Mouse (Mus musculus) ZHBTc4 (cell line): Measurements from ENCODE around the gene Ell2.
"Not testable (repeated sequence)": the region's sequence is repeated elsewhere in the genome, so short reads cannot be mapped to it uniquely, and the experiment has no call there.

Experiments
- DNase-seq: peaks from one replicate; pipeline ENCODE4 v3.0.0-alpha.2; 2011; ENCODE audit warnings: low read depth, low spot score

The Ell2 gene

DNA sequence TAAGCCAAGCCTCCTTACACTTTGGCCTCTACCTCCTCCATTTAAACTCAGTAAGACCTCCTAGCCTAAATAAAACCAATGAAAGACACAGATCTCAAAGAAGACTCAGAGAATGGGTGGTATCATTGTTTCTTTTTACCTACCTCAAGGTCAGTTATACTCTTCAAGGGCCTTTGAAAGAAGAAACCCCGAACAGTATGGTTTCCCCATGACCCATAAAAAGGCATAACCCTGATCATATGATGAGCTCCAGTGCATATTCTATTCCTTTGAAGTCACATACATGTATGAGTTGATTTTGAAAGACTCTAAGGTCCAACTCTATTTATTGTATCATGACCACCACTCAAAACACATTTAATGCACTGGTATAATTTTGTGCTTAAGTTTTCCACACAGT, at the start of gene Ell2:
Gene Ell2, plus strand, starts transcription at position 301 of the 400 bp plus-strand sequence.
- DNase-seq, result no peak

DNA sequence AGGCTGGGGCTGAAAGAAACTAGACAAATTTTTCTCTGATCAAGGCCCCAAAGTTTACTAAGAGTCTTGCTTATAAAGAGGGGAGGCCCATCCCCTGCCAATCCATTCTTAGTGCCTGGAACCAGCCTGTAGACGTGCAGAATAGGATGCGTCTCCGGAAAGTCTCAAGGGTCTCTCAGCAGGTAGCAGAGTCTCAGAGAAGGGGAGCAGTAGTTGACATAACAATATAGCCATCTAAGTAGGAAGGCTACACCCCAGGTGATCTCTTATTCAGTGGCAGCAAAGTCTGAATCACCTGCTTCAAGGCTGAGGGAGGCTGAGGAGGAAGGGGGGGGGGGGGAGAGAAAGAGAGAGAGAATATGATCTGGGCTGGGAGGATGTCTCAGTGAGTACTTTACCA, 21.1 kb upstream of the Ell2 start:
- DNase-seq, result peak; percentile 89

DNA sequence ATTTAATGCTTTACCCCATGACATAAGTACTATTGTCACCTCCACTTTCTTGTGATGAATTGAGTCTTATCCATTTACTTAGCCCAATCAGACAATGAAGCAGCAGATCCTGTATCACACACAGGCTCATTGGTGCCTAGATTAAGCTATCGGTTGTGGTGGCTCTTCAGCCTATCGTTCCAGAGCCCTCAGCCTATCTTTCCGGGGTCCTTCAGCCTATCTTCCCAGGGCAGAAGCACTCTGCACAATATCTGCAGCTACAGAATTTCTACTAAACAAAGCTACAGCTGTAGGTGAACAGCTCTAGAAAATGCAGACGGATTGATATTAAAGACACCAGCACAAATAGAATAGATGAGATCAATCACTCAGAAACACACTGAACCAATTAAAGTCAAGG, 19.6 kb upstream of the Ell2 start:
- no peak for DNase-seq

DNA sequence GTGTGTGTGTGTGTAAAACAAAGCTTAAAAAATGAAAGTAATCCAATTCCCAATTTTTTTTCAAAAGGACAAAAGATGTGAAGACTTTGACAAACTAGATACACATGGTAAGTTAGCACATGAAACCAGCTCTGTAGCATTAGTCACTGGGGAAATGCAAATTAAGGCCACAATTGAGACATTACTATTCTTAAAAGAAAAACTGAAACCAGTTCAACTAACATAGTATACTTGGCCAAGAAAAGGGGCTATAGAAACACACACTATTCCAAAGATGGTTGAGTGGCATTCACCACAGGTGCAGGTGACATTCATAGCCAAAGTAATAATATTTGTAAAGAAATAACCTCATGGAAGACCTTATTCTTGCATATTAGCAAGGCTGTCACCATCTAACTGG, 14.9 kb upstream of the Ell2 start:
- no peak for DNase-seq

DNA sequence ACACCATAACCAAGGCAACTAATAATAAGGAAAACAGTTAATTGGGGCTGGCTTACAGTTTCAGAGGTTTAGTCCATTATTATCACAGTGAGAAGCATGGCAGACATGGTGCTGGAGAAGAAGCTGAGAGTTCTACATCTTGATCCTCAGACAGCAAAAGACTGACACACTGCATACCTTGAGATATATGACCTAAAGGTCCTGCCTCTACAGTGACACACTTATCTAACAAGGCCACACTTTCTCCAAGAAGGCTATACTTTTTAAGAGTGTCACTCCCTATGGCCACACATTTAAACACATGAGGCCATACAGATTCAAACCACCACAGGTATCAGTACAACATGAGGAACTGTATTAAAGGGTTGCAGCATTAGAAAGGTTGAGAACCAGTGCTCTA, 13.5 kb upstream of the Ell2 start:
- DNase-seq, result no peak

DNA sequence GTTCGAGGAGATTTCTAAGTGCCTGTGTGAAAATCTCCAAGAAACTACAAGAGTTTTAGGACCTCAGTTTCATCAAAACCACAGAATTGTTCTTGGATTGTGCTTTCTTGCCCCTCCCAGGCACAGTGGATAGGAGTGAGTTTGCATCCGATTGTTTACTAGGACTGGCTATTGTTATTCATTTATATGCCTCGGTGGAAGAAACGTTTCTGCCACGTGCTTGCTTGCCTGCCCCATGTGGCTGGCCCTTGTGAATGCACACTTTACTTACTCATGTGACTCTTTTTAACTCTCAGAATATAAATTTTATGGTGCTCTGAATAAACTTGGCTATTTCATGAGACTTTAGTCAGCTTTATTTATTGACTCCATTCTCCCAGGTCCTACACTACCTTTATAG, 3.7 kb upstream of the Ell2 start:
- DNase-seq, result peak; percentile 82

DNA sequence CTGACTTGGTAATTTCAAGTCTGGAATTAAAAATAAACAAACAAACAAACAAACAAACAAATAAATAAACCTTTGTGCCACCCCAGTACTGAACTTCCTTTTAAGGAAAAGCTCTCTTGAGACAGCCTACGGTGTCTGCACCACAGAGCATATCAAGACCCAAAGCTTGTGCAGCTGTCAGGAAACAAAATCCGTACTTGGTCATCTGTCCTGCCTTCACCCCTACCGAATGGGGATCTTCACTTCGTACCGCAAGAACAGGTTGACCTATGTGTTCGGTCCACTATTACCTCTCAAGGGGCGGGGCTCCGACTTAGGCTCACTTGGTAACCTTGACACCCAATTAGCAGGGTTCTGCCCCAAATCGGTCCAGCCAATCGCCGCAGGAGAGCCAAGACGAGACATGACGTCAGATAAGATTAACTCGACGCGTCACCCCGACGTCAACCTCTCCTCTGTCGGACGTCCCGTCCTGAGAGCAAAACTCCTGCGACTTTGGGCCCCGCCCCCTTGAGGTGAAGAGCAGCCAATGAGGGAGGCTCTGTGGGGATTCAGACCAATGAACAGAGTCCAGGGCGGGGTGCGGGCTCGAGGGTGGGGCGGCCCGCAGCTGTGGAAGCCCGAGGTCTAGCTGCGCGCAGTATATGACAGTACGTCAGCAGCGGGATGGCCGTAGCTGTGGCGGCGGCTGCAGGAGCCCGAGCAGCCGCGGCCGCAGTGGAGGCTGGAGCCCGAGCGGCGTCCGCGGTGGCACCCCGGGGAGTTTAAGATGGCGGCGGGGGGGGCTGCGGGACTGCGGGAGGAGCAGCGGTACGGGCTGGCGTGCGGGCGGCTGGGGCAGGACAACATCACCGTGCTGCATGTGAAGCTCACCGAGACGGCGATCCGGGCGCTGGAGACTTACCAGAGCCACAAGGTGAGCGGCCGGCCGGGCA, 592 bp downstream of the Ell2 start:
- peak; percentile 100 for DNase-seq

DNA sequence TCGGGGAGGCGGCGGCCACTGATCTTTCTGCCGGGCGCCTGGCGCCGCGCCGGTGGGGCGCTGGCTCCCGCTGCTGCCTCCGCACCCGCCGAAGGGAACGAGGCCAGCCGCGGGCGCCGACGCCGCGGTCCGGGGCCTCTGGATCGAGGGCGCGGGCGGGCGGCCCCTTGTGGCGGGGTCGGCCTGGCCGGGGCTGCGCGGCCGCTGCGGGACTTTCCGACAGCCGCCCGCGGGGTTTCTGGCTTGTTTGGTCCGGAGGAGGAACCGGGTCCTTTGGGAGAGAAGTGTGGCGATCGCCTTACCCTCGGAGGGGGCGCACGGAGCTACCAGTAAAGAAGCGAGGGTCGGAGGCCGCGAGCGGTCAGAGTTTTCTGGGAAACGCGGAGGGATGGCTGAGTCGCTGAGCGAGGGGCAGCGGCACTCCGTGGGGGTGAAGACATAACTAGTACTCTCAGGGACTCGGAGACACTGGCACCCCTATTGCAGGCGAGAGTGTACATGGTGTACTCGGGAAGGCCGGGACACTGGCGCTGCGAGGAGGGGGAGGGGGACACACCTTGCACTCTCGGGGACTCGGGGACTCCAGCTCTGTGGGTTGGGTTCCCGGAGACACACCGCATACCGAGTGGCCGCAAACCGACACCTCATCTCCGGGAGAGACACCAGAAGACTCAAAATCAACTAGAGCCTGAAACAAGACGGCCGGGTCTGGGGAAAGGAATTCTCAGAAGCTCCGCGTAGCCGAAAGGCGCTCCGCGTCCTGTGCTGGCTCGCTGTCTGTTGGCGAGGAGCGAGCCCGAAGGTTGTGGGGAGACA, 1.5 kb downstream of the Ell2 start:
- peak; percentile 66 for DNase-seq

DNA sequence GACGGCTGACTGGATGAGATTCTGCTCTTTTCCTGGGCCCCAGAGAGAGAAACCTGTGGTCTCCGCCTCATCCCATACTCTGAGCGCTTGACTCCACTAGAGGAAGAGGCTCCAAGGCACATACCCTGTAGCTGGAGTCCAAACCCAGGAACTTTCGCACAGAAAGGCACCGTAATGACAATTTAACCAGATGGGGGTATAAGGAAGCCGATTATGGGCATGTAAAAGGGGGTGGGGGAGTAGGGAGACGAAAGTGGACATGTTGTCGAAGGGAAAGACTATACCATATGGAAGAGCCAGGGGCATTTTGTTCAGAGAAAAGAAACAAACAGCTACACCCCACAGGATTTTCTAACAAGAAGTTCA, 2.1 kb downstream of the Ell2 start:
- DNase-seq, result no peak

DNA sequence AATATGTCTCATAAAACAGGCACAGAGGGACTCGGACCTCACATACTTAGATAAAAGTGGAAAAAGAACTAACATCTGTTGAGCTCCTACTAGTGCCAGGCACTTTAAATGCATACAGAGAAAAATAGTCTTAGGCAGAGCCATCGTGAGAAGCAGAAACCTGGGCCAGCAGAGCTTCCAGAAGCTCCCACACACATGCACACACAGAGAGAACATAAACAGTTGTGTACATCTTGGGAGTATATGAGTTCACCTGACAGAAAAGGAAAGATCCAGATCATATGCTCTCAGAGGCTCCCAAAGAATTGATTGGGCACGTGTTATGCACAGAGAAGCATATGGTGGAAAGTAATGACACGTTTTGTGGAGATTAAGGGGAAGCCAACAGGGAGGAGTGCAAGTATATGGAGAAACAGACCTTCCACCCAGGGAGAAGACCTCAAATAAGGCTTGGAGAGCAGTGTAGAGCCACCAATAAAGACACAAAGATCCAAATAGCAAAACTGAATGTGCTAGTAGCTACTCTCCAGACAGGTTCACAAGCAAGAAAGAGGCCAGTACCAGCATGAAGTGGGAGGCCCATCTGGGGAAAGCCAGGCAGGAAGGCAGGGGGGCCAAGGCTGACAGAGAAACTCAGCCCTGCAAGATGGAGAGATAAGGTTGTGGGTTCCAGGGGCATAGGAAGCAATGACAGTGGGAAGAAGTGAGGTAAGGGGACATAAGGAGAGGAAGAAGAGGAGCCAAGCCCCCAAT, 2.6 kb downstream of the Ell2 start:
- no peak for DNase-seq

DNA sequence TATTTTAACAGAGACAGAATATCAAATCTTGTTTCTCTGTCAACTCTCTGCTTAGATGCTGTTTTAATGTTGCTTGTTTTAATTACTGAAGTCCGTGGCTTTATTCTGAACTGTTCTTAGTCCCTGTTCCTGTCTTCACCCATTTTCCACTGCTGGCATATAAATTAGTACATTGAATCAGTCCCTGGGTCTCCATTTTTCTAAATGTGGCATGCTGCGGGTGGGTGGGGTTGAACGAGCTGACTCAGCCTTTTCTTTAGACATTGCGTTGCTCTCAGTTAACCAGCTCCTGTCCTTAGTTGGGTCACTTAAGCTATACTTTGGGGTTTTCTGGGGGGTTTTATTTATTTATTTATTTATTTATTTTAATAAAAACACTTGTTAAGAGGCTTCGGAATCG, 3.6 kb downstream of the Ell2 start:
- DNase-seq, result no peak

DNA sequence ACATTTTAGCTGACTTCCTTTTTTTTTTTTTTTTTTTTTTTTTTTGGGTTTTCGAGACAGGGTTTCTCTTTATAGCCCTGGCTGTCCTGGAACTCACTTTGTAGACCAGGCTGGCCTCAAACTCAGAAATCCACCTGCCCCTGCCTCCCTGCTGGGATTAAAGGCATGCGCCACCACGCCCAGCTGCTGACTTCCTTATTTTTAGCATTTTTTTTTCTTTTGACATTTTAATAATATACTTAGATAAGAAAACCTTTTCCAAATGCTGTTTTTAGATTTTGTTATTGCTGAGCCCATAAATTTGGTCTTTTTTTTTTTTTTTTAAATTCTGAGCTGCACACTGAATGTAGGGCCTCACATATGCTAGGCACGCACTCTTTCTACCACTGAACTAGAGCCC, 5.0 kb downstream of the Ell2 start:
- DNase-seq, result not testable (repeated sequence)

DNA sequence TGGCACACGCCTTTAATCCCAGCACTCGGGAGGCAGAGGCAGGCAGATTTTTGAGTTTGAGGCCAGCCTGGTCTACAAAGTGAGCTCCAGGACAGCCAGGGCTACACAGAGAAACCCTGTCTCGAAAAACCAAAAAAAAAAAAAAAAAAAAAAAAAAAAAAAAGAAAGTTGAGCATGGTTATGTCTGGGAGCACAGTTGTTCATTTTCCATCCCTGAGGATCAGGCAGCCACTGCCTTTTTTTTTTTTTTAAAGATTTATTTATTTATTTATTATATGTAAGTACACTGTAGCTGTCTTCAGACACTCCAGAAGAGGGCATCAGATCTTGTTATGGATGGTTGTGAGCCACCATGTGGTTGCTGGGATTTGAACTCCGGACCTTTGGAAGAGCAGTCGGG, 6.0 kb downstream of the Ell2 start:
- not testable (repeated sequence) for DNase-seq

DNA sequence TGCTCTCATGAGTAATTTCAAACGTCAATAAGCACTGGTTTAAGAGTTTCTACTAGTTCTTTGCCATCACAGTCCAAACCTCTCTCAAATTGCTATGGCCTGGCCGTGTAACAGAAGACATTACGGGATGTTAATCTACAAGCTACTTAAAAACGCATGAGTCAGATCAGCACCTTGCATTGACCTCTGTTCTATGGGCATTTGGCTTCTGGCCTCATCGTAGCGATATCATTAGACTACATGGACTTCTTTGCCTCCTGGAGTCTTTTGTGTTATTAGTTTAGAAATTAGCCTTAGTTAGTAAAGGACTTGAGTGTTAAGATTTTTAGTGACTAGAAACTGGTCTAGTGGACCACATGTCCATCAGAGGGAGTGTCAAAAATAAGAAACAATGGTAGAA, 7.8 kb downstream of the Ell2 start:
- DNase-seq, result no peak

DNA sequence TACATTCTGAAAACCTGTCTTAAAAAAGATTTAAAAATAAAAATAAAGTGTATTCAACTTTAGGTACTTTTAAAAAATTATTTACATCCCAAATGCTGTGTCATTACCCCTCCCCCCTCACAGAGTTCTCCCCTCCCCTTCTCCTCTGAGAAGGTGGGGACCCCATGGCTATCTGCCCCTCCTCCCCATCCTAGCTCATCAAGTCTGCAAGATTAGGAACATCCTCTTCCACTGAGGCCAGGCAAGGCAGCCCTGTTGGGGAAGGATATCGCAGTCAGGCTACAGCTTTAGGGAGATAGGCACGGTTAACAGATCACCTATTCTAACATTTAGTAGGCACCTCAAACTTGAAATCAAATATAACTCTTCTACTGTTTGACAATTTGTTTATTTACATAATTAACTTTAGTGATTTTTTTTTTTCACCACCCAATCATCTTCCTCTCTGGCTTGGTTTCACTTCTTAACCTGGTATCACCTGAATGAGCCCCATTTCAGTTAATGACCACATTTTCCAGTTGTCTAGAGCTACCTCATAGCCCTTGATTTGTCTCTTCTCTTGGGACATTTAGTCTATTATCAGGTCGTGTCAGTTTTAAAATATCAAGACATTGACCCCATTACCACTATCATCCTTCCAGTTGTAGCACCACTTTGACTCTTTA, 11.2 kb downstream of the Ell2 start:
- no peak for DNase-seq

DNA sequence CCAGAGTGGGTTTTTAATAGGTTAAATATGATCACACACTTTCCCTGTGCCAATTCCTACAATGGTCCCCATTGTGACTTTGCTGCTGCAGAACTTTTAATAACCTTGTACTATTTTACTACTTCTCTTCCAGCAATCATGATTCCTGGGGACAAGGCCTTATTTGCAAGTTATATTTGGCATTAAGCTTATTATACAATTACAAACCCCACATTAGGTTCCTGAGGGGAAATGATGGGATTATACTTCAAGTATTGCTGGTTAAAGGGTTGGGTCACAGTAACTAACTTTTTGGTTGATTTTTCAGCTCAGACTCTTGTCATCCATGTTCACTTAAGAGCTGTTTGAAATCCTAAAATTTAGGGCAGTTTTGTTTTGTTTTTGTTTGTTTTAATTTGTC, 11.8 kb downstream of the Ell2 start:
- no peak for DNase-seq

DNA sequence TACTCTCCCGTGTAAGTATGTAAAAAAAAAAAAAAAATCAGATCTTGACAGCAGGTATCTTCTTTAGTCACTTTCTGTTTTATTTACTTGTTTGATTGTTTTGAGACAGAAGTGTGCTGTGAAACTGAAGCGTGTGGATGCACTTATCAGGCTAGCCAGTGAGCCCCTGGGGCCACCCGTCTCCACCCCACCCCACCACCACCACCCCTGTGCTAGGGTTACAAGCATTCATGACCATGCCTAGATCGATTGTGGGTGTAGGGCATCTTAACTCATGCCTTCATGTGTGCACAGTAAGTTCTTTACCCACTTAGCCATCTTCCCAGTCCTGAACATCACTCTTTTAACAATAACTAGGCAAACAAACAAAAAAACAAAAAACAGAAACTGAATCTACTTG, 13.1 kb downstream of the Ell2 start:
- no peak for DNase-seq

DNA sequence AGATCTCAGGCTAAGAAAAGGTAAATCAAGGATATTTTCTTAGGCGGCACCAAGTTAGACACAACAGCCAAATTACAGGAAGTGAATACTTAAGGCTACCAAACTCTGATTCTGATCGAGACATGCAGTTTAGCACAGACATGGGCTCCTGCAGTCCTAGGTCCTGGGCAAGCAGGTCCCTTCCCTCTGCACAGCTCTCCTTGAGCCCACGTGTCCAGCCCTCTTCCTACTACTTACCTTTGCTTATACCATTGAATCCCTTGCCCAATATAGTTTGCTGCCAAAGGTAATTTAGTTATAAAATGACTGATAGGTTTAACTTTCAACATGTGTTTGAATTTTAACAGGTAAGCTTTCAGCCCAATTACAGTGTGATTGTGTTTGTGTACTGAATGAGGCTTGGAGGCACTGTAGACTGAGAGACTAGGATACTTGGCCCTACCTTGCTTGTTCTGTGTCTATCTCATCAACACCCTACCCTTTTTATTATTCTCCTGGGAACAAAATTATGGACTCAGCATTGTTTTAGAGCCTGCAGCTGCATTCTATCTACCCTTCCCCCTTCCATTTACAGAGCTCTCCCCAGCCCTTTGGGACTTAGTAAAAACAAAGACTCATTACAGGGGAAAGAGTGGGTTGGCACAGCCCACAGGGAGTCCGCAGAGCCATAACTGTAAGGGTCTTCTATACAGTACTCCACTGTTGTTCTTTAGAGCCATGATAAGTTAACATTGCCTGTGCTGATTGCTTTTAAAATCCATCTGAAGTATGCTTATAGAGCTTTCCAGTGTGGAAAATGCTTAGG, 20.2 kb downstream of the Ell2 start:
- DNase-seq, result no peak

DNA sequence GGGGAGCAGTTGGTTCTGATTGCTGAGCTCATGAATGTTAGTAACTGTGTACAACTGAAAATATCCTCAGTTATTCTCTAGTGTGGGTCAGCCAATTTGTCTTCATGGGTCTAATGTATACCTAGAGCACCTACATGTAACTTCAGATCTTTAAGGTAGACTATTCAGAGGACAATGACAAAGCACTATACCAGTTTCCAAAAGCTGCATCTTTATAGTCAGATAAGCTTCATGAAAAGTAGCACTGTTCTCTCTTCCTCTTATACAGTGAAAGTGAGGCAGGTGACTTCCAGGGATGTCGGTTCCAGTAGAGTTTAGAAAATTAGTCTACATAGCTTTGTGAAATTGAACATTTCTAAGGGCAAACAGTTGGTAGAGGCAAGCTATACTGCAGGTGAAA, 21.4 kb downstream of the Ell2 start:
- DNase-seq, result no peak

DNA sequence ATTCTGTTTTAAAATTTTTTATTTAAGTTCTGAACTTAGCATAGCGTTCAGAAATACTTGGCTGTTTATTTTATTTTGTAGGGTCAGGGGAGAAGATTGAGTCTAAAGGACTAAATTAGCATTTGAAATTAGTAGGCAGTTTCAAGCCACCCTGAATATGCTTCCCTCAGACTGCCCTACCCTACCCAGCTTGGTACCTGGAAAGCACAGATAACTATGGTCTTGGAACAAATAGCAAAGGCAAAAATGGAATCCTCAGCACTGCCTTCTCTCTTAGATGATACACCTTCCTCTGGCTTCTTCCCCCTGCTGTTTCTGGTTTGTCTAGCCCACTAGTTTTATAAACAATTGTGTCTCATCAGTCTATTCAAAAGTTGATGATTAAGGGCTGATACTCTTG, 23.3 kb downstream of the Ell2 start:
- DNase-seq, result no peak

DNA sequence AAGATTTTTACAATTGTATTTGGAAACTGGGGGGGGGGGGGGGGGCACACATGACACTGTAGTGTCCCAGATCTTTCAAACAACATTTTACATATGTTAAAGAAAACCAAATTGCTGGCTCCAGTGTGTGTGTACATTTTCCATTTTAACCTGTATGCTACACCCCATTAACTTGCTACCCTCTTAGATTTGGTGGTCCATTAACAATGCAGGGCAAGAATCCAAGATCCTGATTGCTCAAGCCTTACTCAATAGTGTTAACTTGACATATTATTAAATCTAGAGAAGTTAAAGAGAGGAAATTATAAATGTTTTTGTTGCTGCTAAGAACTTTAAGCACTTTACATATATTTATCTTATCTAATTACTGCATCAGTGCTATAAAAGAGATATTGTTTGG, 24.2 kb downstream of the Ell2 start:
- no peak for DNase-seq
